Mouse (Mus musculus) cerebellum, postnatal 25 days (tissue): ENCODE results near the gene Bace2.

Source experiments
- DNase-seq, 2 experiments: peaks; one replicate each; pipeline ENCODE4 v3.0.0; 2021; ENCODE audit warnings: mixed read lengths in 2 of 2

Bace2 gene

DNA sequence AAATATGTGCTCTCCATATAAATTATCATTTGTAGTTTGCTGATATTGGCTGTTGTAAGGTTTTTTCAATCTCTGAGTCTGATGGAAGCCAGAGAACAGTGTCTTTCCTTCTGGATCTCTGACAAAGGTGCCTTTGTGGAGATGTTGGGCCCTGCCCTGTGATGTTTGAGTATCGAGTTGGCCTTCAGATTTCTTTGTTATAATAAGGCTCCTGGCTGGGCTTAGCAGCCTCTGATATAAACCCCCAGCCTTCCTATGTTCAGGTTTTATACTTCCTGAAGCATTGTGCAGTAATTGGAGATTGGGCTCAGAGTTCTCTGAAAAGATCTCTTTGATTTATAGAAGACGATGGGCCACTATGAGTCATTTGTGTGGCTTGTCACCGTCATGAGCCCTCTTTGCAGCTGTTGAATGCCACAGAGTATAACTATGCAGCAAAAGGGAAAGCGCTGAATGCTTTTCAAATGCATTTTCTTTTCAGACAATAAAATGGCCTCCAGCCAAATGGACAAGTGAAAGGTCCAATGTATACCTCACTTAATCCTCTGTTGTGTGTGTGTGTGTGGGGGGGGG lies 45.8 kb downstream of the Bace2 start:
- DNase-seq, result no peak

DNA sequence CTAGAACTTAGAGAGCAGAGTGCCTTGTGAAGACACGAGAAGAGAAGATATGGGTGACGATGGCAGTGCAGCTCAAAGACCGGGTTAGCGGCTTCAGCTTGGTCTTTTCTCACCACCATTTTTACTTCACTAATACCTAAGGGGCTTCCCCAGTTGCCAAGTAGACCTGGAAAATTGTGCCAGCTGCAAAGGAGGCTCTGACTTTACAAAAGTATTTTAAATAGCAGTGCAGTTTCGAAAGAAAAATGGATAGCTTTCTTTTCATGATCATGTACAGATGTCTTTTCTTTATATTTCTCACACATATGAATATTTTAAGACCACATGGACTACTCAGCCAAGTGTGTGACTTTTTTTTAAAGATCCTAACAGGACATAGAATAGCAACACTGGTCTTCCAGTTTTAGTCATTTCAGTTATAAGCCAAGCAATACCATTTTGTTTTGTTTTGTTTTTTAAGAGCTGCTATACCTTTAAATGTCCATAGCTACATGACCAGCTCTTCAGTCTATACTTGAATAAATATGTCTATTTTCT lies 49.0 kb downstream of the Bace2 start:
- DNase-seq, result no peak

GRCm38 (mm10) chr16:97417896-97418542 lies 61.5 kb downstream of the Bace2 start:
- peak; percentile 19 to 42 for DNase-seq

DNA sequence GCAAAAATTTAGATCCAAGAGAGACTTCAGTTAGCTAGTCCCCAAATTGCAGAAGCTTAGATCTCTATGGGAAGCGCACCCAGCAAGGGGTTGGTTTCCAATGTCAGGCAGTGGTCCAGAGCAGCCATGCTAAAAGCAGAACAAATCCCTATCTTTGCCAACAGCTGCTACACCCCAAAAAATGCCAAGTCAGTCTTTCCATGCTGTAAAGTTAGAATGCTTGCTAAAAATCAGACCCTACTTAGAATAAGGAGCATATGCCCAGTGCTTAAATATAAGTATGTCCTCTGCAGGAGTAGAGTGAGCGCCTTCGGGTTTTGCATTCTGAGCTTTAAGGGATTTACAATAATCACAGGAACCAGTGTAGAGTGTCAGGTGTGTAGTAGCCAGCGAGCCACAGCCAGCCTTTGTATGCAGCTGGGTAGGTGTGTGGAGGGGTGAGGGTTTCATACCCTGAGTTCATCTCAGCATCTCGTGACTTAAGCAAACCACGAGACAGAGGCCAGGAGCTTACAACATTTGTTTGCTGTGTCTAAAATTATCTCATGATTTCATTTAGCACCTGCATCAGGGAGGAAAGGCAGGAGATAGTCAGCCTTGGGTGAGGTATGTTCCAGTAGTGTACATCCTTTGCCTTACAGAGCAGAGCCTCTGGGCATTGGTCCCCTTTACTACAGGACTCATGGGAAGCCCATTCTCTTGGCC lies 62.4 kb downstream of the Bace2 start:
- DNase-seq, result no peak

GRCm38 (mm10) chr16:97421671-97422070 lies 65.1 kb downstream of the Bace2 start:
- DNase-seq, result peak; percentile 41 to 62

DNA sequence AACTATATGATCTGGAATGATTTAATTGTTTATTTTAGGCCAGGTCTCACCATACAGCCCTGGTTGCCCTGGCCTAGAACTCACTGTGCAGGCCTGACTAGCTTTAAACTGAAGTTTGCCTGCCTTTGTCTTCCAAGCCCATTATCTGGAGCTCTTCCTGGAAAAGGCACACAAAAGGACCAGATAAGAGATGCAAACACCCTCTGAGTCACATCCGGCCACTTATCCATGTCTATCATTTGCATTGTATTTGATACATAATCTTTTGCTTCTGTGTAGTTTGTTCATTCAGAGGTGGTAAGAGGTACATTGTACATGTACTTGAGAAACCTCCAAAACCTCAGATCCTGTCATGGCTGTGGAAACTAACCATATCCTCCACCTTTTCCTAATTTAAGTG lies 67.1 kb downstream of the Bace2 start:
- DNase-seq, result no peak

- DNase-seq, result peak in 1 of 2 experiments; percentile 33
Measured at GRCm38 (mm10) chr16:97428026-97428425, 71.5 kb downstream of the Bace2 start.

DNA sequence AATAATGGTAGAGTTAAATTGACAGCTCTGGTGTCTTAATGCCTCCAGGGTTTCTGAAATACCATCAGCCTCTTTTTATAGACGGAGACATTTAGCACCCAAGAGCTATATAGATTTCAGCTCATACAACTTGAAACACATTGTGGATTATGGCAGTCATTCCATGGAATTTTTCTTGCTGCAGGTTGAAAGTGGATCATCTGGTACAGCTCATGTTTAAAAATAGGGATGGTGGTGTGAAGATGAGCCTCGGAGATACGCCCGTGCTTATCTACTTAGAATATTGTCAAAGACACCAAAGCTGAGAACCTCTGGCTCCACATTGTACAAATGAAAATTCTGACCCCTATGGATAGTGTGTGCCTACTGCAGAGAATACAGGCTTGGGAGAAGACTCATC lies 73.5 kb downstream of the Bace2 start:
- DNase-seq, result no peak

GRCm38 (mm10) chr16:97431328-97431727 lies 74.8 kb downstream of the Bace2 start:
- DNase-seq, result peak; percentile 51 to 69

- DNase-seq, result peak; percentile 51 to 62
Measured at GRCm38 (mm10) chr16:97434206-97434605, 77.7 kb downstream of the Bace2 start.

DNA sequence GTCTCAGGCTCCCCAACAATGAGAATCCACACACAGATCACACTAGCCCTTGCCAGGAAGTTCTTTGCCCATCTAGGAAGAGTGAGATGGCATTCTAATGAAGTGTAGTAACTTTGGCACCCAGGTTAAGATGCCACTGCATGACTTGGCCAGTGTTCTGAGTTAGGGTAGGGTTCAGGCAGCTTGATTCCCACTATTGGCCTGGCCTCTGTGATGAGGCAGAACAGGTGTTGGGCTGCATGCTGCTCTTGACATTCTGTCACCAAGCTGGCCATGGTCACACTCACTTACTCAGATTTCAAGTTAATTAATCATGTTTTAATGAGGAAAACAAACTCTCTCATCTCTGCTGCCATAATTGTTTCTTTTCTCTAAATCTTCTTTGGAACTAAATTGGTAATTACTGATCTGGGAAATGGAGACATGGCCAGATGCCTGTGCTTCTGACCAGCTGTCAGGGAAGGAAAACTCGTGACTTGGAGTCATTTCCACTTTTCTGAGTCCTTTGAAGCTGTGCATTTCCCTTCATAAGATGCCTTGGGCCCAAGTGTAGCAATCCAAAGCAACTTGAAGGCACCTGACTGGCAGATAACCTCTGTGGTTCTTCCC lies 81.0 kb downstream of the Bace2 start:
- peak in 1 of 2 experiments; percentile 9 for DNase-seq

DNA sequence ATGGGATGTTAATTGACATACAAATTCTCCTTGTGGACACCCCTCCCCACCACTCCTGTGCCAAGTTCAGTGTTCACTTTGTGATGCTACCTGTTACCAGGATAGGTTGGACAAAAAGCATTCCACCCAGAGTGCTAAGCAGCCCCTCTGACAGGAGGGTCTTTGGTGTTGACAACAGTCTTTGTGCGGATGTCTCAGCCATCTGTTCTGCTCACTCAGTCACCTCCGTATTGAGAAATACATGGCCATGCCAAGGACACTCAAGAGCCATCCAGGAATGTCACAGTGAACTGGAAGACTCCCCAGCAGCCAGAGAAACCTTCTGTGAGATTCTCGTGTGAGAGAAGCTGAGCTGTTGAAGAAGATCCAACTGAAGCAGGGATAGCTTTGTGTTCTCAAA lies 81.6 kb downstream of the Bace2 start:
- peak in 1 of 2 experiments; percentile 21 for DNase-seq

DNA sequence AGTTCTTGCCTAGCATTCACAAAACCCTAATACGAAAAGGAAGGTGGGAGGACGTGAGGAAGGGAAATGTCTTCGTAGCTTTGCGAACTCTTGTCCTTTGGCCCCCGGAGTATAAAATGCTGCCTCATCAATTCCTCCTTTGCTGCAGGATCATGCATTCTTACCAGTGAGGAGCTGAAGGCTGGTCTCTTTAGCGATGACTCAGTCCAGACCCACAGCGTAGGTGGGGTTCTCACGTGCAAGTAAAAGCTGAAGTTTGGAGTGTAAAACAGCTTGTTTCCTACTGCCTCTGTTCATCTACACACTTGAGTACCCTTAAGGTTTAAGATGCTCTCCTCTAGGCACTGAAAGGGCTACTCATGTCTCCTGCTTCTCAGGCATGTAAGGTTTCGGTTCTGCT lies 85.4 kb downstream of the Bace2 start:
- no peak for DNase-seq

- peak; percentile 37 to 46 for DNase-seq
Measured at GRCm38 (mm10) chr16:97443670-97444263, 87.2 kb downstream of the Bace2 start.

DNA sequence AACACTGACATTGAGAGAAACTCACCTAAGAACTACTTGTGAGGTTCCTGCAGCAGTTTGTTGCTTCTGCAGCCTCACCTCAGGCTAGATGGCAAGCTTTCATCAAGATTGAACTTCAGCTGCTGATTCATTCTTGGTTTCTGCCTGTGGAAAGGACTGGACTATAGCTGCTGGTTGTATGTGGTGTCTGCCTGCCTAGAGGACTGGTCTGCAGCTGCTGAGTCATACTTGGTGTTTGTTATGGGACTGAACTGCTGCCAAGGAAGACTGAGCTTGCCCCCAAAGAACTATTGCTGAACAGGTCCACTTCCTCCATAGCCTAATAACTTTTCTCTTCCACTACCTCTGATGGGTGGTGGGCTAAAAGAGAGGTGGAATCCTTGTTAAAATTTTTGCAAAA lies 90.8 kb downstream of the Bace2 start:
- DNase-seq, result no peak

DNA sequence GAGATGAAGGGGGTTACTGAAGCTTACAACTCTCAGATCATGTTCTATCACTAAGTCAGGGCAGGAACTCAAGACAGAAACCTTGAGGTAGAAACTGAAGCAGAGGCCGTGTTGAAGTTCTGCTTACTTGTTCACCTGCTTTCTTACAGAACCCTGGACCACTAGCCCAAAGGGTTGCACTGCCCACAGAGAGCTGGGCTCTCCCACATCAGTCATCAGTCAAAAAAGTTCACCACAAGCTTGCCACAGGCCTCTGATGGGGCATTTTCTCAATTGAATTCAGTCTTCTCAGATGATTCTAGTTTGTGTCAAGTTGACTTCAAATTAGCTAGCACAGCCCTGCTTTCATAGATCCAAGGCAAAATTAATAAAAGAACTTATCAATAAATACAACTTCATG lies 103.3 kb downstream of the Bace2 start:
- DNase-seq, result no peak

DNA sequence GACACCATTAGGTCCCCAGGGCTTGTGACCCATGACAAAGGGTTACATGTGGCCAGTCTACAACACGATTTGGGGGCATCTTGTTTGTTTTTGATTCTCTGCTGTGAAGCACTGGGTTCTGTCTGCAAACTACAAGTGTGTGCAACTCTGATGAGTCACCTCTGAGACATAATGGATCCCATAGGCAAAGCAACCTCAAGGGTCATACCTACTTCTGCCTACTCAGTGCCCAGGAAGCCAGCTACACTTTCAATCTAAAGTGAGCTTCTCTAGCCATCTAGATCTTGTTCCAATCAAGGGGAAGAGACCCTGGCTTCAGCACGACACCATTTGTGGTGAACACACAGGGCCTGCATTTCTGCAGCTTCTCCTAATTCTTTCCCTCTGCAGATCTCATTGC lies 104.7 kb downstream of the Bace2 start:
- DNase-seq, result no peak

GRCm38 (mm10) chr16:97462481-97463181 lies 106.1 kb downstream of the Bace2 start, which contains the start of gene Mx1:
Gene Mx1 (minus strand): TSS chr16:97462907.
- DNase-seq, result no peak

DNA sequence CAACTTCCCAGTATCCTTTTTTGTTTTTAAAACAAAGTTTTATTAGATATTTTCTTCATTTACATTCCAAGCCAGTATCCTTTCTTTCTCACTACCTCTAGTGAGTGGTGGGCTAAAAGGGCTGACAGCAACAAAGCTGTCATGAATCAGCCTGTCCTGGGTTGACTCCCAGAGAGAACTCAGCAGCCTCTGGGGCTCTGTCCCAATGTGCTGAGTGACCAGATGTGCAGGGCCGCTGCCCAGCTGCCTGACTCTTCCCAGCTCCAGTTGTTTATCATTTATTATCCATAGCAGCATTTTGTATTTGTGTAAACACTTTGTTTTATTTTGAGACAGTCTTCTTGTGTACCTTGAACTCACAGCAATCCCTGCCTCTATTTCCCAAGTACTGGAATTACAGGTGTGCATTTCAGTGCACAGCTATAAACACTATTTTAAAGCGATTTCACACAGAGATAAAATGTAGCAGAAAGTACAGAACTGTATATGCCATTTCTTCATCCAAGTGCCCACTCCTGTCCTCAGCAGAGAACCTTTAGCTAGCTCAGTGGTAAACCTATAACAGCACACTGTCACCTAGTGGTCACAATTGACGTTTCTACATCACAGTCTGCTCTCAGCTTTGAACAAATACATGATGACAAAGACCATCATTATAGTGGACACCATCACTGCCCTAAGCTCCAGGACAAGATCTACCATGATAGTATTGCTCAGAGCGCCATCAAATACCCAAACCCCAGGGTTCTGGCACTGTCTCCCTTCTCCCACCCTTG lies 109.8 kb downstream of the Bace2 start:
- peak in 1 of 2 experiments; percentile 7 for DNase-seq

DNA sequence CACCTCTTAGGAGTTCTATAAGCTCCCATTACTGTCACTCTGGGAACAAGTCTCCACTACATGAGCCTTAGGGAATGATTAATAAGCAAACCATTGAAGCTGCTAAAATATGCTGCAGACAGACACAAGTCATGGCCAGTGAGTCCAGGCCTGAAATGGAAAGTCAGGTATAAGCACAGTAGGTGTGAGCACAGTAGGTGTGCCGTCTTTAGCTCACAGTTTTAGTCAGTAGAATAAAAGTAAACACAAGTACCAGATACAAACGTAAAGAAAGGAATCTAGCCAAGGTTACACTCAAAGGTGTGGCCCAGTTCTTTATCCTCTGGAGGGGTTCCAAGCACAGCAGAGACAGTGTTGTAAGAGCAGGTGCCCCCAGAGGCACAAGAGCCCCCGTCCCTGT lies 110.9 kb downstream of the Bace2 start:
- no peak for DNase-seq

DNA sequence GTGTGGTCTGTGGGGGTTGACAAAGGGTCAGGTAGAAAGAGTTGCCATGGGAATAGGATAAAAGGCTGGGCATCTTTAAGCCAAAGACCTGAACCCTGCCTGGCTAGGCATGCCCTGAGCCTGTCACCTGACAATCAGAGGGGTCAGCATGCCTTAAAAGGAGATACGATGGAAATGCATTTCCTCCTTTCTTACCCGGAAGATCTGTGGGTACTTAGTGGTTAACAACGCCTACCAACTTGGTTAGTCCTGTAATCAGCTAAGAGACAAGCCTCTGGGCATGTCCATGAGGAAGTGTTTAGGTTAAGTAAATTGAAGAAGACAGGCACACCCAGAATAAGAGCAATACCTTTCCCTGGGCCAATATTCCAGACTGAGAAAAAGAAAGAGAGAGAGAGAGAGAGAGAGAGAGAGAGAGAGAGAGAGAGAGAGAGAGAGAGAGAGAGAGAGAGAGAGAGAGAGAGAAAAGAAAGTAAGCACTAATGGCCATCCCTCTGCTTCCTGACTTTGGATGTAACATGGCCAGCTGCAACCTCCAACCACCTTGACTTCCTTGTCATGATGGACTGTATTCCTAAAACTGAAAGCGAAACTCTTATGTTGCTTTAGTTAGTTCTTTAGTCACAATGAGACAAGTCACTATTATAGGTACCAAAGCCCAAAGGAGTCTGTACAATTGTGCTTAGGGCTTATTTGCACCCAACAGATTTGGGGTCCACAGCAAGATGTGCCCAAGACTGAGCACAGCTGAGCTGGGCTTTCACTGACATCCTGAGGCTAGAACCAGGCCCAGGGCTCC lies 111.7 kb downstream of the Bace2 start:
- DNase-seq, result no peak
